Mouse (Mus musculus): ENCODE measurements around the gene Cdk17.

The Cdk17 gene

GRCm38 (mm10) chr10:93166382-93166769 lies 5.7 kb downstream of the Cdk17 start:
- no peak for DNase-seq (ENCODE audit: extremely low read depth, low read depth, low spot score)

- no peak for DNase-seq (ENCODE audit: extremely low read depth, low read depth, low spot score)
Observed at GRCm38 (mm10) chr10:93167311-93167710, 6.6 kb downstream of the Cdk17 start.

DNA sequence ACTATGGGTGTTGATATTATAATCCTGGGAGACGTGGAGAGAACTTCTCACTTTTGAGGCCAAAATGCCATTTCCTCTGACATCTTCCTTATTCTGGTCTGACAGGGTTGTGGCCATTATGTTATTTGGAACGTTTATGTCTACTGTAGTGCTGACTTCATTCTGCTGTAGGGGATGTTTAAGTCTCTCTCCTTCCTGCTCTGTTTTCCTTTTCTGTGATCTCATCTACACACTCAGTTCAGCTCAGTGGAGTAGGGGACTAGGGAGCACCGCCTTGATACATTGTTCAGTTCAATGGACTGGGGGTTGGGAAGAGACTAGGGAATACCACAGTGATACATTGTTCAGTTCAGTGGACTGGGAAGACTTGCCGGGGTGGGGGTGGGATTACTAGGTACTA lies 7.4 kb downstream of the Cdk17 start:
- no peak for DNase-seq (ENCODE audit: extremely low read depth, low read depth, low spot score)

- DNase-seq (ENCODE audit: extremely low read depth, low read depth, low spot score) = no peak
Observed at GRCm38 (mm10) chr10:93171182-93171855, 10.6 kb downstream of the Cdk17 start.

DNA sequence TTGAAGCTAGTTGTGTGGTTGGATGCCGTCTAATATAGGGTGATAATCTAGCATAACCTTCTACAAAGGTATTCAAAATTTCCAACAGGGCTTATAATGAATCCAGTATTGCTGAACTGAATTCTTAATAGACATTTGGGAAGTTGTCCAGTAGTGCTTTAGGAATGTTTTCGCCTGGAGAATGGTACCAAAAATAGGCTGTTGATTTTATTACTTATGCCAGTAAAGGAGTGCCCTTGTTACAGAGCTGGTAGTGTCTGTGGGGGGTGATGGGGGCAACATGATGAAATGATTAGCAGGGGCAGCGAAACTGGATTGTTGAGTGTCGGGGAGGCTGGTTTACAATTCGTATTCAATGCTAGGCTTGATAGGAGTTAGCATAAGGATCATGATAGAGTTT lies 16.8 kb downstream of the Cdk17 start:
- no peak for DNase-seq (ENCODE audit: extremely low read depth, low read depth, low spot score)

DNA sequence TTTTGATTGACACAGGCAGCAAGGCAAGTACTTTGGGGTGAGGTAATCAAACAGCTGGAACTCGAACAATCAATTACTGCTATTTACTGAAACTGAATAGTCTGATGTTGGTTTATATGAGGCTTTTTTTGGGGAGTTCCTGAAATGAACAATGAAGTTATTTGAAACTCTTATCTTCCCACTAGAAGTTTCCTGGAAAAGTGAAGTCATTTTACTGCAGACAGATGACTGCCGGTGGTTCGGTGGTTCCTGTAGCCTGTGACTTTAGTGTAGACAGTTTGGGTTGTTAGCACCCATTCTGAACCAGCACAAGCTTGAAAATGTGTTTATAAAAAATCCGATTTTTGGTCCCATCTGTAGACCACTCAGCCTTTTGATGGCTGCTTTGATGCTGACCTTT lies 17.2 kb downstream of the Cdk17 start:
- no peak for DNase-seq (ENCODE audit: extremely low read depth, low read depth, low spot score)

- no peak for DNase-seq (ENCODE audit: extremely low read depth, low read depth, low spot score)
Observed at GRCm38 (mm10) chr10:93178662-93179061, 18.0 kb downstream of the Cdk17 start.

- no peak for DNase-seq (ENCODE audit: extremely low read depth, low read depth, low spot score)
Observed at GRCm38 (mm10) chr10:93179669-93180460, 19.2 kb downstream of the Cdk17 start.

- no peak for DNase-seq (ENCODE audit: extremely low read depth, low read depth, low spot score)
Observed at GRCm38 (mm10) chr10:93184351-93184976, 23.8 kb downstream of the Cdk17 start.

DNA sequence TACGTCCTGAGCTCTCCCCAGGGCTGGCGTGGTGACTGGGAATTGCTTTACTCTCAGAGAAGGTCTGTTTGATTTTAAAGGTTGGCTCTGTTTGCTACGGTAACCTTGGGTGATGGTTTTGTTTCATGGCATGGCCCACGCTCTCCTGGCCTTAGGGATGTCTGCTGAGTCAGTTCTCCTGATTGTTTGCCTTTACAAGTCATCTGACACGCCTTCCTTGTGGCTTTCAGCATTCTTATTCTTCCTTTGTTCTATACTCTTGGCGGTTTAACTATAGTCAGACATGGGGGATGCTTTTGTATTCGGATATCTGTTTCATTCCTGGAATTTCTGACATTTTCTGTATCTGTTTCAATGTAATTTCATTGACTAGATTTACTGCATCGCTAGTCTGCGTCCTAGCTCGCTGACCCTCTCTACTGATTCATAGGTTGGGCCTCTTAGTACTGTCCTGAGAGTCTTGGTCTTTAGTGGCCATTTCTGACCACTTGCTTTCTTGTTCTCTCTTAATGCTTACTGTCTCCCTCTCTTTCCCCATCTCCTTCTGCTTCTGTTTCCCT lies 27.8 kb downstream of the Cdk17 start:
- DNase-seq (ENCODE audit: extremely low read depth, low read depth, low spot score) = no peak

DNA sequence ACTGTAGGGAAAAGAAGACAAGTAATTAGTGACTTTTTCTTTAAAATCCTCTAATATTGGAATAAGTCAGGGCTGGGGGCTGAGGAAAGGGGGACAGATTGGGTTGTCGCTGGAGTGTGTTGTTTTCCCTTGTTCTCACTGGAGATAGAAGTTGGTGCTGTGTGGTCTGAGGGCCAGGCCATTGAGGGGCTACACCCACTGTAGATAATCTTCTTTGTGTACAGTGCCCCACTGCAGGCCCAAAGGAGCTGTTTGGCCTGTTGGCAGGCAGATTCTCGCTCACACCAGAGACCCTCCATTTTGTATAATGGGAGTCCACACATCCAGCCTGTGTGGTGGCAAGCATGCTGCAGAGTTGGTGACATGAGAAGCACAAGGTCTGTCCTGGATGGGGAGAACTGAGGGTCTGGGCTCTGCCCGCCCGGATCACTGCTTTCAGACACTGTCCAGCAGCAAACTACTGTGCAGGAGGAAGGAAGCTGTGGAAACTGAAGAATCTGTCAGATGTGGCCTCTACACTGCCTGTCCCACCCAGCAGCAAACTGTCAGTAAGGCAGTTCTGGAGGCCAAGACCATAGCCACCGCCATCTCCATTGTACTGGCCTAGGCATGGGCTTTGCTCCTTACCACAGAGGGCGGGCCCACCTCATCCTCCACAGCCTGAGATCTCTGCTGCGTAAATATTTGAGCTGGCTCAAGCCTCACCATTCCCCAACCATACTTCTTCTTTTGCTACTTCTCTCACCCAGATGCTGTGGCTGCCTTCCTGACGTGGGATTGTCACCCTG lies 30.0 kb downstream of the Cdk17 start:
- DNase-seq (ENCODE audit: extremely low read depth, low read depth, low spot score) = no peak

DNA sequence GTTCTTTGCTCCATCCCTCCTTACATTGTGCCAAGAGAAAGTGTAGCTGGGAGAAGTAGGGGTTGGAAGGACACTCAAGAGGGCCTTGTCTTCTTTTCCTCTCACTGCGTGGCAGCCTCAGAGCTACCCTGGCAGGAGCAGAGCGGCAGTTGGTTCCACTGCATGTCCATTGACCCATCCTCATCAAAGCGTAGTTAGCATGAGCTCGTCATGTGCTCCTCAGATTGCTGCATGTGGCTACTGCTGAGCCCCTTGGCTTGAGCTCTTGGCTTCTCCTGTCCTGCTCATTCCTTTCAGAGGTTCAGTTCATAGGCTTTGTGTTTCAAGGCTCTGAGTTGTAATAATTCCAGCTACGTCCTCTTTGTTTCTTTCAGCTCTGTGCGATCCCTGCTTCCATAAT lies 36.4 kb downstream of the Cdk17 start:
- DNase-seq (ENCODE audit: extremely low read depth, low read depth, low spot score) = no peak

DNA sequence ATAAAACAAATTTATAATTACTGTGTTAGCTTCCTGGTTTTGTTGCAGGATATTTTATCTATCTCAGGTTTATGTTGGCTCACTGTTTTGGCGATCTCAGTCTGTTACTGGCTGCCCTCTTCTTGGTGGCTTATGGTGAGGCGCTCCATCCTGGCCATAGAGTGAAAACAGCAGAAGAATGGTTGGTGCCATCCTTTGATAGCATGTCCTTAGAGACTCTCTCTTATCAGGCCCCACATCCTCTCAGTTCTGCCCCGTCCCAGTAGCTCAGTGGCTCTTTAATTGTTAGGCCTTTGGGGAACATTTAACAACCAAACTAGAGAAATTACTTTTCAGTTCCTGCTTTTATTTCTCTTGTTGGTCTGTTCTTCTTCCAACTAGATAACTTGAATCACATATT lies 38.3 kb downstream of the Cdk17 start:
- no peak for DNase-seq (ENCODE audit: extremely low read depth, low read depth, low spot score)

- DNase-seq (ENCODE audit: extremely low read depth, low read depth, low spot score) = no peak
Observed at GRCm38 (mm10) chr10:93201846-93202458, 41.3 kb downstream of the Cdk17 start.

DNA sequence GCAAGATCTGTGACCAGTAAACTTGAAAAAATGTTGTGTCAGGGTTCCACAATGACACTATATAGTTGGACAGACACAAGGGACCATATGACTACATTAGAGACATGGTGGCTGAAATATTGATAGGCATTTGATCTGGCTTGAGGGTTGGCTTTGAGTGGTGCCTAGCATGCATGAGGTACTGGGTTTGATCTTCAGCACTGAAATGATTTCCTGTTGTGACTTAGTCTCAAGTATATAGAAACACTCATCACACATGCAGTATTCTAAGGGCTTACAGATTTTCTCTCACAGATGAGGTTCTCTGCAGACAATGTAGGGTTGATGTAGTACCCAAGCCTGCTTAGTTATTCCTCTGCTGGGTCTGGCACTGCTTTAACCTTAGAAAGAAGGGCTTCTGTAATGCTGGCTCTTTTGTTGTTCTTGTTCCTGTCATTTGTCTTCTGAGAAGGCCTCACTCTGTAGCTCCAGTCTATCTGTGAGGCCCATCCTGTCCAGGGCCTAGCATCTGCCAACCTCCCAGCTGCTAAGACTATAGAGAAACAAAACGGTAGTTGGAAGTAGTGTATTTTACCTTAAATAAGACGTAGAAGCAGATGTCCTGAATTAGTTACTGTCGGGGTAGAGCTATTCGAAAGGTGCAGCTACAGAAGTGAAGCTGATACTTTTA lies 44.7 kb downstream of the Cdk17 start:
- no peak for DNase-seq (ENCODE audit: extremely low read depth, low read depth, low spot score)

- DNase-seq (ENCODE audit: extremely low read depth, low read depth, low spot score) = no peak
Observed at GRCm38 (mm10) chr10:93207176-93207575, 46.5 kb downstream of the Cdk17 start.

DNA sequence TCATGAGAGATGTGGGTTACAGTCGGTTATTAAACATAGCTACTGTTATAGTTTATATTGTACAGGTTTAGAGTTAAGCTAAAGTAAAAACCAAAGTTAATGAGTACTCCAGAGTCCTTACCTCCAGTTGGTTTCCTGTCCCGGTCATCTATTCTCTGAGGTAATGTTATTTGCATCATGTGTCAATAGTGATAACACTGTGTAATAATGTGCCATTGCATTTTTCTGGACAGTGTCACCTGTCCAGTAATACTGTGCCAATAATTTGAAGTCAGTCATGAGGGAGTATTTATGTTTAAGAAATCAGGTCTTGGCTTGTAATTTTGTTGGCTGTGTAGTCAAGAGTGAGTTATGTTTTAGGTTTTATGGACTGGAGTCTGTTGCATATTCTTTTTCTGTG lies 52.0 kb downstream of the Cdk17 start:
- no peak for DNase-seq (ENCODE audit: extremely low read depth, low read depth, low spot score)

DNA sequence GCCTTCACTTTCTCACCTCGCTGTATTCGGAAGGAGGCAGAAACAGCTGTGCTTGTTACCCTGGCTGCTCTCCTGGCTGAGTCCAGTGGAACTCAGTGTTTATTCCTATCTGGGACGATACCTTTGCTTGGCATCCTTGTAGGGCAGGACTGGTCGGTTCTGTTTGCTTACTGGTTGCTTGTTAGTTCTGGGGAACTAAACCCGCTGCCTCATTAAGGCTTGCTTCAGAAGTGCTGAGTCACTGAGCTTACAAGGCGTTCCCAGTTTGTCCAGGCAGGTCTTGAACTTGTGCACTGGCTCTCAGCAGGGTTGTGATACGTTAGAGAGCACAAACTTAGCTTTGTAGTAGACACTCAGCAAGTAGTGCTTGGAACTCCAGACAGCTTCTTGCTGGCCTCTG lies 52.7 kb downstream of the Cdk17 start:
- DNase-seq (ENCODE audit: extremely low read depth, low read depth, low spot score) = no peak

- no peak for DNase-seq (ENCODE audit: extremely low read depth, low read depth, low spot score)
Observed at GRCm38 (mm10) chr10:93214251-93214650, 53.6 kb downstream of the Cdk17 start.

Measured in fat pad, adult 2 months (tissue).